Comparison of ENCODE assay signal across 8 mouse cellular contexts in genomic region chr2:127453764-127454163, GRCm38 (mm10). TPM values are rescaled to one million over a fixed set of nuclear protein-coding genes. Genes with fewer than 3 reads are reported as not detected.
A peak's percentile ranks its signal among the peaks of the same experiment; 100 is the strongest.
DNase-seq lines count a peak whose midpoint lies in the region; ATAC-seq lines count a peak whose summit lies in the region.

No protein-coding gene starts in this region.

- DNase-seq in forebrain, embryonic 10.5 days (ENCODE audit: extremely low spot score, low spot score), result peak; percentile 72
- DNase-seq in Muller cell, postnatal 12 days (ENCODE audit: inconsistent ontology term), result peak; percentile 75
- peak; percentile 74 for DNase-seq in cerebellum, adult 8-10 months
- peak; percentile 60 to 63 for DNase-seq in gastrocnemius, adult 8-10 months (ENCODE audit: low spot score in 2 of 2)
- DNase-seq in layer of hippocampus, adult 11-12 months (ENCODE audit: low spot score), result peak; percentile 83
- DNase-seq in lung, postnatal 36 days, result peak; percentile 88
- peak; percentile 46 for DNase-seq in skeletal muscle tissue, adult 2 months (ENCODE audit: low read depth, low spot score)

- H3K9ac ChIP-seq in forebrain, embryonic 15.5 days (replicated peaks), result no peak overlapping the region

- peaks cover 29% of the 10 kb centered on the region for H3K27me3 ChIP-seq in forebrain, embryonic 10.5 days (ENCODE audit: poor library complexity, severe bottlenecking)
- H3K27me3 ChIP-seq in forebrain, embryonic 15.5 days, result peaks cover 5% of the 10 kb centered on the region; the same call in 1 of the 2 replicates

- H3K36me3 ChIP-seq in forebrain, embryonic 10.5 days (replicated peaks), result no peaks in the 10 kb centered on the region
- no peaks in the 10 kb centered on the region for H3K36me3 ChIP-seq in forebrain, embryonic 15.5 days

- H3K27ac ChIP-seq in forebrain, embryonic 10.5 days, result no peak overlapping the region
- no peak overlapping the region for H3K27ac ChIP-seq in forebrain, embryonic 15.5 days (replicated peaks)

- WGBS in forebrain, embryonic 10.5 days, result 4% methylated on average over 5 of the region's 5 CpGs
- WGBS in forebrain, embryonic 15.5 days, result 5% methylated on average over 5 of the region's 5 CpGs

- H3K4me1 ChIP-seq in forebrain, embryonic 10.5 days, result peaks cover 4% of the 10 kb centered on the region
- H3K4me1 ChIP-seq in forebrain, embryonic 15.5 days, result no peaks in the 10 kb centered on the region

- ATAC-seq in forebrain, embryonic 15.5 days (replicated peaks), result no peak

- H3K4me2 ChIP-seq in forebrain, embryonic 15.5 days (replicated peaks), result no peak overlapping the region

- H3K9me3 ChIP-seq in forebrain, embryonic 10.5 days, result no peaks in the 10 kb centered on the region
- no peaks in the 10 kb centered on the region for H3K9me3 ChIP-seq in forebrain, embryonic 15.5 days

- H3K4me3 ChIP-seq in forebrain, embryonic 10.5 days, result no peak overlapping the region
- no peak overlapping the region for H3K4me3 ChIP-seq in forebrain, embryonic 15.5 days

RNA-seq across cellular contexts. Expression of gene Fahd2a, which starts 9.4 kb away (rescaled TPM):
- polyA plus RNA-seq in forebrain, embryonic 10.5 days (2016; fragmentation: Nextera tagmentation; extraction: Ambion mirVana), result 20.5 and 23.8 TPM in 2 replicates
- 29.9 and 33.1 TPM in 2 replicates for polyA plus RNA-seq in forebrain, embryonic 15.5 days (2015; fragmentation: Nextera tagmentation; extraction: Ambion mirVana)
- 10 to 100 TPM; 17.6 to 24.4 (median 20.8) TPM for total RNA-seq in gastrocnemius, adult 8-10 months (2022)

RNA-seq across cellular contexts. Expression of gene Gpat2, which starts 28.8 kb away (rescaled TPM):
- polyA plus RNA-seq in forebrain, embryonic 10.5 days (2016; fragmentation: Nextera tagmentation; extraction: Ambion mirVana), result 0.14 and 0.21 TPM in 2 replicates
- 0.09 TPM in 1 of 2 replicates, not detected in the other for polyA plus RNA-seq in forebrain, embryonic 15.5 days (2015; fragmentation: Nextera tagmentation; extraction: Ambion mirVana)
- not detected for total RNA-seq in gastrocnemius, adult 8-10 months (2022)
